Comparison of ENCODE assay signal across 11 mouse cellular contexts in genomic region chr9:45380411-45381251, GRCm38 (mm10). TPM values are rescaled to one million over a fixed set of nuclear protein-coding genes. Genes with fewer than 3 reads are reported as not detected.
A peak's percentile ranks its signal among the peaks of the same experiment; 100 is the strongest.
DNase-seq lines count a peak whose midpoint lies in the region; ATAC-seq lines count a peak whose summit lies in the region.
"Had no signal": no experiment of that assay in that cellular context is flagged by ENCODE, and none has a peak within 500 bp of the region (broad histone marks: within the 10 kb centered on the region; RNA-seq: fewer than 3 reads in every experiment).

No protein-coding gene starts in this region.

- WGBS in midbrain, embryonic 12.5 days: 57% methylated on average over 10 of the region's 10 CpGs
- WGBS in midbrain, embryonic 11.5 days: 64% methylated on average over 10 of the region's 10 CpGs
- 17% methylated on average over 10 of the region's 10 CpGs for WGBS in forebrain, embryonic 16.5 days
- 30% methylated on average over 10 of the region's 10 CpGs for WGBS in neural tube, embryonic 15.5 days
- WGBS in heart, embryonic 11.5 days (ENCODE audit: insufficient replicate concordance): 50% methylated on average over 10 of the region's 10 CpGs

- H3K27ac ChIP-seq in midbrain, embryonic 12.5 days (replicated peaks): peak overlapping the region; percentile 66
- no peak overlapping the region; the same call in 1 of the 2 replicates for H3K27ac ChIP-seq in midbrain, embryonic 11.5 days (ENCODE audit: low read depth, low read length)
- peak overlapping the region; percentile 86 for H3K27ac ChIP-seq in forebrain, embryonic 16.5 days (ENCODE audit: low read length)
- H3K27ac ChIP-seq in neural tube, embryonic 15.5 days (replicated peaks): peak overlapping the region; percentile 59
- no peak overlapping the region for H3K27ac ChIP-seq in heart, embryonic 11.5 days (ENCODE audit: low read depth, low read length)
- H3K27ac ChIP-seq: embryonic facial prominence, embryonic 15.5 days had no signal

- peaks cover 20% of the 10 kb centered on the region for H3K4me1 ChIP-seq in midbrain, embryonic 12.5 days
- H3K4me1 ChIP-seq in midbrain, embryonic 11.5 days (ENCODE audit: control insufficient read depth, insufficient read depth, low read length): peaks cover 3% of the 10 kb centered on the region
- peaks cover 57% of the 10 kb centered on the region for H3K4me1 ChIP-seq in forebrain, embryonic 16.5 days (replicated peaks; ENCODE audit: control insufficient read depth, insufficient read depth, low read length)
- peaks cover 54% of the 10 kb centered on the region for H3K4me1 ChIP-seq in neural tube, embryonic 15.5 days
- 0 out of 2 replicates have a peak, but pooled peaks cover 2% of the 10 kb centered on the region for H3K4me1 ChIP-seq in heart, embryonic 11.5 days (ENCODE audit: control insufficient read depth, insufficient read depth, low read length)
- H3K4me1 ChIP-seq: embryonic facial prominence, embryonic 15.5 days had no signal

- H3K36me3 ChIP-seq in midbrain, embryonic 12.5 days: 0 out of 2 replicates have a peak, but pooled peaks cover 12% of the 10 kb centered on the region
- H3K36me3 ChIP-seq in midbrain, embryonic 11.5 days (ENCODE audit: control insufficient read depth, insufficient read depth, low read length): no peaks in the 10 kb centered on the region
- no peaks in the 10 kb centered on the region for H3K36me3 ChIP-seq in forebrain, embryonic 16.5 days (ENCODE audit: control insufficient read depth, insufficient read depth)
- no peaks in the 10 kb centered on the region for H3K36me3 ChIP-seq in neural tube, embryonic 15.5 days
- no peaks in the 10 kb centered on the region for H3K36me3 ChIP-seq in heart, embryonic 11.5 days (ENCODE audit: control insufficient read depth, insufficient read depth, low read length)
- H3K36me3 ChIP-seq: embryonic facial prominence, embryonic 15.5 days had no signal

- ATAC-seq in midbrain, embryonic 12.5 days (ENCODE audit: low FRiP score, low read depth): no peak
- no peak for ATAC-seq in midbrain, embryonic 11.5 days (ENCODE audit: low FRiP score)
- ATAC-seq in forebrain, embryonic 16.5 days: peak; percentile 80
- peak; percentile 54 for ATAC-seq in neural tube, embryonic 15.5 days (ENCODE audit: low FRiP score)
- no peak for ATAC-seq in heart, embryonic 11.5 days (replicated peaks; ENCODE audit: insufficient number of reproducible peaks, low FRiP score, low TSS enrichment)

- H3K4me2 ChIP-seq in midbrain, embryonic 12.5 days (replicated peaks): no peak overlapping the region
- no peak overlapping the region for H3K4me2 ChIP-seq in midbrain, embryonic 11.5 days
- peak overlapping the region; percentile 12; the same call in 1 of the 2 replicates for H3K4me2 ChIP-seq in forebrain, embryonic 16.5 days (ENCODE audit: low read length)
- peak overlapping the region; percentile 5; the same call in 1 of the 2 replicates for H3K4me2 ChIP-seq in neural tube, embryonic 15.5 days
- no peak overlapping the region for H3K4me2 ChIP-seq in heart, embryonic 11.5 days
- H3K4me2 ChIP-seq: embryonic facial prominence, embryonic 15.5 days had no signal

- DNase-seq in midbrain, embryonic 11.5 days (ENCODE audit: low spot score, missing footprints): no peak
- DNase-seq in cerebellum, adult 8-10 months: peak; percentile 69
- no peak for DNase-seq in gastrocnemius, adult 18-20 months (ENCODE audit: low spot score)
- DNase-seq: kidney, adult 2 months; thymus, postnatal 4 days had no signal

- H3K9me3 ChIP-seq in midbrain, embryonic 12.5 days: no peaks in the 10 kb centered on the region
- no peaks in the 10 kb centered on the region for H3K9me3 ChIP-seq in midbrain, embryonic 11.5 days (ENCODE audit: control insufficient read depth, low read length)
- H3K9me3 ChIP-seq in forebrain, embryonic 16.5 days (ENCODE audit: control insufficient read depth, low read length): no peaks in the 10 kb centered on the region
- no peaks in the 10 kb centered on the region for H3K9me3 ChIP-seq in neural tube, embryonic 15.5 days (replicated peaks)
- H3K9me3 ChIP-seq in heart, embryonic 11.5 days (replicated peaks; ENCODE audit: control insufficient read depth, low read length): no peaks in the 10 kb centered on the region
- H3K9me3 ChIP-seq: embryonic facial prominence, embryonic 15.5 days had no signal

- H3K27me3 ChIP-seq in midbrain, embryonic 12.5 days: no peaks in the 10 kb centered on the region
- no peaks in the 10 kb centered on the region for H3K27me3 ChIP-seq in midbrain, embryonic 11.5 days (ENCODE audit: control insufficient read depth, insufficient read depth, low read length)
- no peaks in the 10 kb centered on the region for H3K27me3 ChIP-seq in forebrain, embryonic 16.5 days (replicated peaks; ENCODE audit: control insufficient read depth, insufficient read depth, low read length)
- no peaks in the 10 kb centered on the region for H3K27me3 ChIP-seq in neural tube, embryonic 15.5 days (replicated peaks)
- H3K27me3 ChIP-seq in heart, embryonic 11.5 days (ENCODE audit: control insufficient read depth, insufficient read depth, low read length): no peaks in the 10 kb centered on the region
- H3K27me3 ChIP-seq: embryonic facial prominence, embryonic 15.5 days had no signal

- 0 out of 2 replicates have a peak overlapping the region, but pooled peaks have one; percentile 15 for H3K9ac ChIP-seq in midbrain, embryonic 12.5 days (replicated peaks)
- H3K9ac ChIP-seq in midbrain, embryonic 11.5 days (ENCODE audit: low read length): no peak overlapping the region
- 0 out of 2 replicates have a peak overlapping the region, but pooled peaks have one; percentile 38 for H3K9ac ChIP-seq in forebrain, embryonic 16.5 days (replicated peaks; ENCODE audit: low read depth, low read length)
- no peak overlapping the region for H3K9ac ChIP-seq in neural tube, embryonic 15.5 days (replicated peaks)
- no peak overlapping the region for H3K9ac ChIP-seq in heart, embryonic 11.5 days (ENCODE audit: low read depth, low read length)
- H3K9ac ChIP-seq: embryonic facial prominence, embryonic 15.5 days had no signal

- H3K4me3 ChIP-seq in midbrain, embryonic 12.5 days: no peak overlapping the region
- H3K4me3 ChIP-seq in midbrain, embryonic 11.5 days (ENCODE audit: low read depth, low read length): no peak overlapping the region
- no peak overlapping the region for H3K4me3 ChIP-seq in forebrain, embryonic 16.5 days (replicated peaks; ENCODE audit: low read length)
- no peak overlapping the region for H3K4me3 ChIP-seq in neural tube, embryonic 15.5 days (replicated peaks)
- no peak overlapping the region for H3K4me3 ChIP-seq in heart, embryonic 11.5 days (ENCODE audit: low read depth, low read length)
- H3K4me3 ChIP-seq: embryonic facial prominence, embryonic 15.5 days had no signal

RNA-seq across cellular contexts. Expression of gene Fxyd6, which starts 10.6 kb away (rescaled TPM):
- 197 and 204 TPM in 2 replicates for polyA plus RNA-seq in midbrain, embryonic 12.5 days (2016; fragmentation: Nextera tagmentation; extraction: Ambion mirVana)
- polyA plus RNA-seq in midbrain, embryonic 11.5 days (2014; fragmentation: Nextera tagmentation; extraction: Ambion mirVana): 123 and 129 TPM in 2 replicates
- 481 and 559 TPM in 2 replicates for polyA plus RNA-seq in forebrain, embryonic 16.5 days (2015; fragmentation: Nextera tagmentation; extraction: Ambion mirVana)
- polyA plus RNA-seq in neural tube, embryonic 15.5 days (2015; fragmentation: Nextera tagmentation; extraction: Ambion mirVana): 442 and 531 TPM in 2 replicates
- total RNA-seq in gastrocnemius, adult 18-20 months (2021): 10 to 100 TPM; 55.0 to 93.3 TPM
- 26.7 and 27.7 TPM in 2 replicates for polyA plus RNA-seq in heart, embryonic 11.5 days (2014; fragmentation: Nextera tagmentation; extraction: Ambion mirVana)

RNA-seq across cellular contexts. Expression of gene Fxyd2, which starts 18.8 kb away (rescaled TPM):
- polyA plus RNA-seq in midbrain, embryonic 12.5 days (2016; fragmentation: Nextera tagmentation; extraction: Ambion mirVana): 2.9 and 3.0 TPM in 2 replicates
- 1.00 and 1.5 TPM in 2 replicates for polyA plus RNA-seq in midbrain, embryonic 11.5 days (2014; fragmentation: Nextera tagmentation; extraction: Ambion mirVana)
- polyA plus RNA-seq in forebrain, embryonic 16.5 days (2015; fragmentation: Nextera tagmentation; extraction: Ambion mirVana): 6.6 and 8.7 TPM in 2 replicates
- 9.8 and 13.6 TPM in 2 replicates for polyA plus RNA-seq in neural tube, embryonic 15.5 days (2015; fragmentation: Nextera tagmentation; extraction: Ambion mirVana)
- total RNA-seq in gastrocnemius, adult 18-20 months (2021): 1 to 10 TPM; 2.4 to 3.8 TPM
- polyA plus RNA-seq in heart, embryonic 11.5 days (2014; fragmentation: Nextera tagmentation; extraction: Ambion mirVana): 1.0 and 1.6 TPM in 2 replicates

RNA-seq across cellular contexts. Expression of gene Dscaml1, which starts 45.8 kb away (rescaled TPM):
- 2.0 and 2.3 TPM in 2 replicates for polyA plus RNA-seq in midbrain, embryonic 12.5 days (2016; fragmentation: Nextera tagmentation; extraction: Ambion mirVana)
- 0.74 and 0.86 TPM in 2 replicates for polyA plus RNA-seq in midbrain, embryonic 11.5 days (2014; fragmentation: Nextera tagmentation; extraction: Ambion mirVana)
- polyA plus RNA-seq in forebrain, embryonic 16.5 days (2015; fragmentation: Nextera tagmentation; extraction: Ambion mirVana): 27.9 and 28.0 TPM in 2 replicates
- polyA plus RNA-seq in neural tube, embryonic 15.5 days (2015; fragmentation: Nextera tagmentation; extraction: Ambion mirVana): 12.4 and 16.4 TPM in 2 replicates
- not detected for total RNA-seq in gastrocnemius, adult 18-20 months (2021)
- polyA plus RNA-seq in heart, embryonic 11.5 days (2014; fragmentation: Nextera tagmentation; extraction: Ambion mirVana): 0.23 TPM in 1 of 2 replicates, not detected in the other
- total RNA-seq: heart, adult 8-10 months had no signal

Comparison
In these comparisons a context has a peak if more than half of its experiments do, and no peak if none do; other contexts are left out.
1. H3K27ac ChIP-seq: peak in midbrain, embryonic 12.5 days (single experiment), forebrain, embryonic 16.5 days (single experiment) and neural tube, embryonic 15.5 days (single experiment); none in midbrain, embryonic 11.5 days (single experiment) and heart, embryonic 11.5 days (single experiment).
2. H3K9ac ChIP-seq: peak in midbrain, embryonic 12.5 days (single experiment) and forebrain, embryonic 16.5 days (single experiment); none in midbrain, embryonic 11.5 days (single experiment), neural tube, embryonic 15.5 days (single experiment) and heart, embryonic 11.5 days (single experiment).
3. ATAC-seq: peak in forebrain, embryonic 16.5 days (single experiment) and neural tube, embryonic 15.5 days (single experiment); none in midbrain, embryonic 12.5 days (single experiment), midbrain, embryonic 11.5 days (single experiment) and heart, embryonic 11.5 days (single experiment).
4. H3K4me2 ChIP-seq: peak in forebrain, embryonic 16.5 days (single experiment) and neural tube, embryonic 15.5 days (single experiment); none in midbrain, embryonic 12.5 days (single experiment), midbrain, embryonic 11.5 days (single experiment) and heart, embryonic 11.5 days (single experiment).